ENCODE assay signal across 20 mouse cellular contexts in genomic region chr11:101055418-101055817, GRCm38 (mm10). TPM values are rescaled to one million over a fixed set of nuclear protein-coding genes. Genes with fewer than 3 reads are reported as not detected.
A peak's percentile ranks its signal among the peaks of the same experiment; 100 is the strongest.
DNase-seq lines count a peak whose midpoint lies in the region; ATAC-seq lines count a peak whose summit lies in the region.
"Had no signal": no experiment of that assay in that cellular context is flagged by ENCODE, and none has a peak within 500 bp of the region (broad histone marks: within the 10 kb centered on the region; RNA-seq: fewer than 3 reads in every experiment).

No protein-coding gene starts in this region.

- intact Hi-C loops in heart, postnatal 25 days (cut with DNase I): no loop called here

- H3K4me3 ChIP-seq in embryonic facial prominence, embryonic 13.5 days: no peak overlapping the region
- H3K4me3 ChIP-seq in embryonic facial prominence, embryonic 10.5 days: no peak overlapping the region
- no peak overlapping the region for H3K4me3 ChIP-seq in midbrain, embryonic 15.5 days
- H3K4me3 ChIP-seq: neural tube, embryonic 12.5 days had no signal

- H3K36me3 ChIP-seq in embryonic facial prominence, embryonic 13.5 days: peaks cover 51% of the 10 kb centered on the region
- peaks cover 85% of the 10 kb centered on the region for H3K36me3 ChIP-seq in embryonic facial prominence, embryonic 10.5 days (replicated peaks)
- H3K36me3 ChIP-seq in midbrain, embryonic 15.5 days (replicated peaks): peaks cover 60% of the 10 kb centered on the region

- H3K27me3 ChIP-seq in embryonic facial prominence, embryonic 13.5 days: no peaks in the 10 kb centered on the region
- no peaks in the 10 kb centered on the region for H3K27me3 ChIP-seq in embryonic facial prominence, embryonic 10.5 days (replicated peaks; ENCODE audit: low read depth, poor library complexity, severe bottlenecking)
- no peaks in the 10 kb centered on the region for H3K27me3 ChIP-seq in midbrain, embryonic 15.5 days (replicated peaks)
- H3K27me3 ChIP-seq: neural tube, embryonic 12.5 days had no signal

- no peak overlapping the region for H3K4me2 ChIP-seq in embryonic facial prominence, embryonic 13.5 days
- no peak overlapping the region for H3K4me2 ChIP-seq in midbrain, embryonic 15.5 days
- H3K4me2 ChIP-seq: neural tube, embryonic 12.5 days had no signal

- H3K9me3 ChIP-seq in embryonic facial prominence, embryonic 13.5 days: no peaks in the 10 kb centered on the region
- no peaks in the 10 kb centered on the region for H3K9me3 ChIP-seq in embryonic facial prominence, embryonic 10.5 days
- no peaks in the 10 kb centered on the region for H3K9me3 ChIP-seq in midbrain, embryonic 15.5 days
- H3K9me3 ChIP-seq: G1E; neural tube, embryonic 12.5 days had no signal

- 78% methylated on average over 14 of the region's 14 CpGs for WGBS in embryonic facial prominence, embryonic 13.5 days
- 89% methylated on average over 14 of the region's 14 CpGs for WGBS in embryonic facial prominence, embryonic 10.5 days
- WGBS in midbrain, embryonic 15.5 days: 85% methylated on average over 14 of the region's 14 CpGs

- no peak for ATAC-seq in embryonic facial prominence, embryonic 13.5 days (ENCODE audit: insufficient number of reproducible peaks, insufficient read depth, low FRiP score, low TSS enrichment, low read depth)
- ATAC-seq in midbrain, embryonic 15.5 days (replicated peaks): no peak
- ATAC-seq: forebrain, postnatal 0 days; inflammation-experienced regulatory T-cells, adult 6 months; midbrain, embryonic 16.5 days had no signal

- H3K9ac ChIP-seq in embryonic facial prominence, embryonic 13.5 days: 0 out of 2 replicates have a peak overlapping the region, but pooled peaks have one; percentile 36
- no peak overlapping the region for H3K9ac ChIP-seq in midbrain, embryonic 15.5 days
- H3K9ac ChIP-seq: forebrain, postnatal 0 days; neural tube, embryonic 12.5 days had no signal

- H3K4me1 ChIP-seq in embryonic facial prominence, embryonic 13.5 days: peaks cover 13% of the 10 kb centered on the region
- H3K4me1 ChIP-seq in embryonic facial prominence, embryonic 10.5 days: peaks cover 14% of the 10 kb centered on the region
- no peaks in the 10 kb centered on the region for H3K4me1 ChIP-seq in midbrain, embryonic 15.5 days
- H3K4me1 ChIP-seq: neural tube, embryonic 12.5 days had no signal

- DNase-seq in embryonic facial prominence, embryonic 10.5 days (ENCODE audit: low spot score): no peak
- DNase-seq in heart, postnatal 4 days: peak; percentile 43
- DNase-seq in heart, postnatal 25 days (ENCODE audit: low spot score): no peak
- DNase-seq in urinary bladder, postnatal 14 days (ENCODE audit: low spot score): peak; percentile 41
- no peak for DNase-seq in urinary bladder, postnatal 4 days (ENCODE audit: low spot score in 2 of 2)
- DNase-seq in natural killer cell, adult 2 months (ENCODE audit: low spot score in 2 of 2): no peak
- DNase-seq: adrenal gland, postnatal 14 days; cerebellum, postnatal 14 days; forebrain, postnatal 0 days; gastrocnemius, postnatal 14 days; liver; thymus, postnatal 4 days had no signal

- no peak overlapping the region for H3K27ac ChIP-seq in embryonic facial prominence, embryonic 13.5 days
- no peak overlapping the region for H3K27ac ChIP-seq in embryonic facial prominence, embryonic 10.5 days (replicated peaks)
- no peak overlapping the region for H3K27ac ChIP-seq in midbrain, embryonic 15.5 days
- H3K27ac ChIP-seq: neural tube, embryonic 12.5 days had no signal

RNA-seq across cellular contexts. Expression of gene Naglu, which starts 14.4 kb away (rescaled TPM):
- 8.7 and 9.0 TPM in 2 replicates for polyA plus RNA-seq in embryonic facial prominence, embryonic 13.5 days (2015; fragmentation: Nextera tagmentation; extraction: Ambion mirVana)
- 7.4 and 8.9 TPM in 2 replicates for polyA plus RNA-seq in embryonic facial prominence, embryonic 10.5 days (2016; fragmentation: Nextera tagmentation; extraction: Ambion mirVana)
- total RNA-seq in heart, postnatal 4 days (2021): 10 to 100 TPM in 1 of 2 experiments, 1 to 10 TPM in 1; 9.0 to 10.1 TPM
- total RNA-seq in heart, postnatal 25 days (2021): 1 to 10 TPM; 8.0 to 8.7 TPM
- 13.7 and 15.5 TPM in 2 replicates for polyA plus RNA-seq in midbrain, embryonic 15.5 days (2015; fragmentation: Nextera tagmentation; extraction: Ambion mirVana)

RNA-seq across cellular contexts. Expression of gene Hsd17b1, which starts 22.8 kb away (rescaled TPM):
- polyA plus RNA-seq in embryonic facial prominence, embryonic 13.5 days (2015; fragmentation: Nextera tagmentation; extraction: Ambion mirVana): 0.15 TPM in 1 of 2 replicates, not detected in the other
- polyA plus RNA-seq in embryonic facial prominence, embryonic 10.5 days (2016; fragmentation: Nextera tagmentation; extraction: Ambion mirVana): 0.21 TPM in 1 of 2 replicates, not detected in the other
- not detected for total RNA-seq in heart, postnatal 4 days (2021)
- total RNA-seq in heart, postnatal 25 days (2021): under 1 TPM; 0.55 to 0.64 TPM
- polyA plus RNA-seq in midbrain, embryonic 15.5 days (2015; fragmentation: Nextera tagmentation; extraction: Ambion mirVana): 0.37 and 0.63 TPM in 2 replicates
- total RNA-seq: hematopoietic stem cell, adult 5-6 weeks had no signal
- polyA plus RNA-seq: C2C12; forebrain, postnatal 0 days had no signal

RNA-seq across cellular contexts. Expression of gene Coasy, which starts 26.9 kb away (rescaled TPM):
- polyA plus RNA-seq in embryonic facial prominence, embryonic 13.5 days (2015; fragmentation: Nextera tagmentation; extraction: Ambion mirVana): 40.8 and 43.8 TPM in 2 replicates
- 48.7 and 51.1 TPM in 2 replicates for polyA plus RNA-seq in embryonic facial prominence, embryonic 10.5 days (2016; fragmentation: Nextera tagmentation; extraction: Ambion mirVana)
- 10 to 100 TPM; 15.4 to 16.2 TPM for total RNA-seq in heart, postnatal 4 days (2021)
- 10 to 100 TPM; 15.8 to 17.1 TPM for total RNA-seq in heart, postnatal 25 days (2021)
- polyA plus RNA-seq in midbrain, embryonic 15.5 days (2015; fragmentation: Nextera tagmentation; extraction: Ambion mirVana): 43.3 and 47.1 TPM in 2 replicates

RNA-seq across cellular contexts. Expression of gene Mlx, which starts 31.7 kb away (rescaled TPM):
- 46.8 and 50.9 TPM in 2 replicates for polyA plus RNA-seq in embryonic facial prominence, embryonic 13.5 days (2015; fragmentation: Nextera tagmentation; extraction: Ambion mirVana)
- 40.6 and 41.0 TPM in 2 replicates for polyA plus RNA-seq in embryonic facial prominence, embryonic 10.5 days (2016; fragmentation: Nextera tagmentation; extraction: Ambion mirVana)
- total RNA-seq in heart, postnatal 4 days (2021): 10 to 100 TPM; 17.5 to 17.7 TPM
- 10 to 100 TPM; 19.1 to 21.4 TPM for total RNA-seq in heart, postnatal 25 days (2021)
- polyA plus RNA-seq in midbrain, embryonic 15.5 days (2015; fragmentation: Nextera tagmentation; extraction: Ambion mirVana): 103 and 107 TPM in 2 replicates

RNA-seq across cellular contexts. Expression of gene Psmc3ip, which starts 39.8 kb away (rescaled TPM):
- 43.5 and 46.1 TPM in 2 replicates for polyA plus RNA-seq in embryonic facial prominence, embryonic 13.5 days (2015; fragmentation: Nextera tagmentation; extraction: Ambion mirVana)
- 69.5 and 72.3 TPM in 2 replicates for polyA plus RNA-seq in embryonic facial prominence, embryonic 10.5 days (2016; fragmentation: Nextera tagmentation; extraction: Ambion mirVana)
- total RNA-seq in heart, postnatal 4 days (2021): 10 to 100 TPM; 11.7 to 13.6 TPM
- total RNA-seq in heart, postnatal 25 days (2021): 1 to 10 TPM; 3.1 TPM
- polyA plus RNA-seq in midbrain, embryonic 15.5 days (2015; fragmentation: Nextera tagmentation; extraction: Ambion mirVana): 18.3 and 20.3 TPM in 2 replicates

Comparison
In these comparisons a context has a peak if more than half of its experiments do, and no peak if none do; other contexts are left out.
1. DNase-seq: peak in heart, postnatal 4 days (single experiment) and urinary bladder, postnatal 14 days (single experiment); none in embryonic facial prominence, embryonic 10.5 days (single experiment), heart, postnatal 25 days (single experiment), urinary bladder, postnatal 4 days (0 of 2) and natural killer cell, adult 2 months (0 of 2).